Mouse (Mus musculus) liver, embryonic 12.5 days (tissue): ENCODE measurements around the gene 2610507B11Rik. TPM values are rescaled to one million over a fixed set of nuclear protein-coding genes. Genes with fewer than 3 reads are reported as not detected.
A peak's percentile ranks its signal among the peaks of the same experiment; 100 is the strongest.

Source experiments
- ATAC-seq: fragments of 200-750 bp; cut with Nextera tagmentation; 2 replicates; pipeline ENCODE4 v1.8.0; 2017; ENCODE audit warnings: moderate number of reproducible peaks, mild to moderate bottlenecking, moderate library complexity
- H3K27ac ChIP-seq: fragments of 300-500 bp; sonication (generic); 2 replicates; pipeline ENCODE4 v1.5.1; 2016; ENCODE audit warnings: mild to moderate bottlenecking
- H3K27me3 ChIP-seq: fragments of 300-500 bp; sonication (generic); replicated peaks from 2 replicates; pipeline ENCODE4 v1.6.1; 2016; ENCODE audit warnings: mild to moderate bottlenecking, moderate library complexity
- H3K36me3 ChIP-seq: fragments of 300-500 bp; sonication (generic); 2 replicates; pipeline ENCODE4 v1.6.1; 2016; ENCODE audit warnings: mild to moderate bottlenecking, moderate library complexity
- H3K4me1 ChIP-seq: fragments of 300-500 bp; sonication (generic); 2 replicates; pipeline ENCODE4 v1.6.1; 2016
- H3K4me2 ChIP-seq: fragments of 300-500 bp; sonication (generic); 2 replicates; pipeline ENCODE4 v1.6.1; 2016; ENCODE audit warnings: mild to moderate bottlenecking, moderate library complexity
- H3K4me3 ChIP-seq: fragments of 300-500 bp; sonication (generic); 2 replicates; pipeline ENCODE4 v1.5.1; 2016; ENCODE audit warnings: mild to moderate bottlenecking, moderate library complexity
- H3K9ac ChIP-seq: fragments of 300-500 bp; sonication (generic); 2 replicates; pipeline ENCODE4 v1.6.1; 2016; ENCODE audit warnings: mild to moderate bottlenecking, moderate library complexity
- H3K9me3 ChIP-seq: fragments of 300-500 bp; sonication (generic); replicated peaks from 2 replicates; pipeline ENCODE4 v1.6.1; 2016; ENCODE audit warnings: mild to moderate bottlenecking, moderate library complexity
- WGBS: fragments of 180-500 bp; shearing (Covaris S2); methylation state at CpG from one replicate; pipeline ENCODE4 v1.1.7; 2016; ENCODE audit not compliant: insufficient replicate concordance; 5-methylcytosine and 5-hydroxymethylcytosine counted together
- polyA plus RNA-seq: library from polyadenylated mRNA; unstranded; fragments of >200 nt; fragmentation: Nextera tagmentation; extraction: Ambion mirVana; gene quantifications from 2 replicates; pipeline ENCODE4 v1.2.1, GENCODE M21; 2016

The 2610507B11Rik gene
- polyA plus RNA-seq, 1 experiment from 2014 or later: 53.8 TPM

GRCm38 (mm10) chr11:78327215-78327614, 65.7 kb downstream of the 2610507B11Rik start:
- H3K4me2 ChIP-seq: peak overlapping the region; percentile 95; the same call in 1 of the 2 replicates
- peaks cover 28% of the 10 kb centered on the region for H3K4me1 ChIP-seq
- WGBS: 76% methylated on average over 4 of the region's 4 CpGs
- H3K36me3 ChIP-seq: peaks cover 27% of the 10 kb centered on the region
- H3K27me3 ChIP-seq: no peaks in the 10 kb centered on the region; the same call in 1 of the 2 replicates
- no peaks in the 10 kb centered on the region for H3K9me3 ChIP-seq
- no peak for ATAC-seq
- H3K9ac ChIP-seq: no peak overlapping the region
- no peak overlapping the region for H3K27ac ChIP-seq
- H3K4me3 ChIP-seq: no peak overlapping the region; the same call in 1 of the 2 replicates

GRCm38 (mm10) chr11:78327634-78328511, 66.3 kb downstream of the 2610507B11Rik start, which contains the start of gene Pigs:
Gene Pigs, plus strand, starts transcription at chr11:78328415.
- Histone ChIP-seq H3K36me3 (peaks cover 27% of the 10 kb centered on the region), H3K4me2 (peak within 1 kb of the TSS; percentile 95), H3K9ac (peak within 1 kb of the TSS; percentile 90), H3K27ac (peak within 1 kb of the TSS; percentile 72), H3K4me1 (peaks cover 21% of the 10 kb centered on the region), H3K4me3 (peak within 1 kb of the TSS; percentile 82), H3K9me3 (no peaks in the 10 kb centered on the region), H3K27me3 (no peaks in the 10 kb centered on the region; the same call in 1 of the 2 replicates)
- 8% methylated on average over 37 of the region's 37 CpGs for WGBS
- ATAC-seq: peak; percentile 95

GRCm38 (mm10) chr11:78328512-78329056, 67.0 kb downstream of the 2610507B11Rik start:
- no peaks in the 10 kb centered on the region; the same call in 1 of the 2 replicates for H3K27me3 ChIP-seq
- H3K4me1 ChIP-seq: peaks cover 14% of the 10 kb centered on the region
- peak overlapping the region; percentile 90 for H3K9ac ChIP-seq
- peak; percentile 68 for ATAC-seq
- H3K4me3 ChIP-seq: peak overlapping the region; percentile 82
- H3K9me3 ChIP-seq: no peaks in the 10 kb centered on the region
- 0% methylated on average over 40 of the region's 41 CpGs for WGBS
- peak overlapping the region; percentile 95 for H3K4me2 ChIP-seq
- H3K36me3 ChIP-seq: peaks cover 34% of the 10 kb centered on the region
- H3K27ac ChIP-seq: peak overlapping the region; percentile 72

- H3K9me3 ChIP-seq: no peaks in the 10 kb centered on the region
- ATAC-seq: no peak
- peaks cover 11% of the 10 kb centered on the region for H3K4me1 ChIP-seq
- H3K9ac ChIP-seq: no peak overlapping the region
- peaks cover 55% of the 10 kb centered on the region for H3K36me3 ChIP-seq
- H3K27me3 ChIP-seq: no peaks in the 10 kb centered on the region
- WGBS: 94% methylated on average over 12 of the region's 12 CpGs
- H3K4me3 ChIP-seq: no peak overlapping the region
- H3K4me2 ChIP-seq: no peak overlapping the region
- no peak overlapping the region for H3K27ac ChIP-seq
Measured at GRCm38 (mm10) chr11:78332676-78333075, 71.1 kb downstream of the 2610507B11Rik start.

- no peak for ATAC-seq
- Histone ChIP-seq H3K4me1 (peaks cover 8% of the 10 kb centered on the region), H3K4me2 (no peak overlapping the region), H3K9me3 (no peaks in the 10 kb centered on the region), H3K9ac (no peak overlapping the region), H3K27me3 (no peaks in the 10 kb centered on the region), H3K36me3 (peaks cover 68% of the 10 kb centered on the region), H3K27ac (no peak overlapping the region), H3K4me3 (no peak overlapping the region)
- 88% methylated on average over 5 of the region's 5 CpGs for WGBS
Measured at GRCm38 (mm10) chr11:78333992-78334391, 72.4 kb downstream of the 2610507B11Rik start.

- H3K36me3 ChIP-seq: peaks cover 92% of the 10 kb centered on the region
- H3K4me2 ChIP-seq: no peak overlapping the region
- 86% methylated on average over 8 of the region's 8 CpGs for WGBS
Measured at GRCm38 (mm10) chr11:78337040-78337439, 75.5 kb downstream of the 2610507B11Rik start.

More at GRCm38 (mm10) chr11:78337040-78337439, 75.5 kb downstream of the 2610507B11Rik start:
- ATAC-seq: no peak
- Histone ChIP-seq H3K4me3 (no peak overlapping the region), H3K27me3 (no peaks in the 10 kb centered on the region), H3K4me1 (no peaks in the 10 kb centered on the region; the same call in 1 of the 2 replicates), H3K9ac (no peak overlapping the region), H3K9me3 (no peaks in the 10 kb centered on the region), H3K27ac (no peak overlapping the region)

Other genes with a start within 250 kb of the 2610507B11Rik start
- 25.4 and 26.4 TPM in 2 replicates for gene Dhrs13, start 229.5 kb upstream of the 2610507B11Rik start, polyA plus RNA-seq
- 31.7 and 32.0 TPM in 2 replicates for gene Flot2, start 223.8 kb upstream of the 2610507B11Rik start, polyA plus RNA-seq
- 23.2 and 25.5 TPM in 2 replicates for gene Eral1, start 181.4 kb upstream of the 2610507B11Rik start, polyA plus RNA-seq
- gene Fam222b, start 167.1 kb upstream of the 2610507B11Rik start, polyA plus RNA-seq: 6.0 and 6.7 TPM in 2 replicates
- 45.4 and 47.6 TPM in 2 replicates for gene Traf4, start 96.2 kb upstream of the 2610507B11Rik start, polyA plus RNA-seq
- 12.2 and 13.7 TPM in 2 replicates for gene Nek8, start 85.1 kb upstream of the 2610507B11Rik start, polyA plus RNA-seq
- gene Tlcd1, start 85.0 kb upstream of the 2610507B11Rik start, polyA plus RNA-seq: 62.6 and 67.1 TPM in 2 replicates
- gene Rpl23a, start 78.2 kb upstream of the 2610507B11Rik start, polyA plus RNA-seq: 1,112 and 1,156 TPM in 2 replicates
- 20.3 and 24.0 TPM in 2 replicates for gene Rab34, start 73.3 kb upstream of the 2610507B11Rik start, polyA plus RNA-seq
- 0.31 and 0.63 TPM in 2 replicates for gene Proca1, start 68.4 kb upstream of the 2610507B11Rik start, polyA plus RNA-seq
- gene Sdf2, start 16.0 kb upstream of the 2610507B11Rik start, polyA plus RNA-seq: 29.7 and 30.7 TPM in 2 replicates
- gene Supt6, start 15.8 kb upstream of the 2610507B11Rik start, polyA plus RNA-seq: 20.2 and 20.3 TPM in 2 replicates
- gene BC030499, start 29.1 kb downstream of the 2610507B11Rik start, polyA plus RNA-seq: 0.22 and 0.23 TPM in 2 replicates
- 38.6 and 40.0 TPM in 2 replicates for gene Spag5, start 39.8 kb downstream of the 2610507B11Rik start, polyA plus RNA-seq
- gene Aldoc, start 61.2 kb downstream of the 2610507B11Rik start, polyA plus RNA-seq: 4.7 and 5.1 TPM in 2 replicates
- 40.8 and 42.6 TPM in 2 replicates for gene Pigs, start 66.7 kb downstream of the 2610507B11Rik start, polyA plus RNA-seq
- gene Unc119, start 81.7 kb downstream of the 2610507B11Rik start, polyA plus RNA-seq: 46.5 and 50.4 TPM in 2 replicates
- gene Foxn1, start 124.8 kb downstream of the 2610507B11Rik start, polyA plus RNA-seq: not detected in 2 replicates
- gene Slc13a2, start 160.5 kb downstream of the 2610507B11Rik start, polyA plus RNA-seq: 0.05 TPM in 1 of 2 replicates, not detected in the other
- gene Slc46a1, start 203.9 kb downstream of the 2610507B11Rik start, polyA plus RNA-seq: 5.7 and 6.3 TPM in 2 replicates
- 0.25 and 0.38 TPM in 2 replicates for gene Sarm1, start 236.0 kb downstream of the 2610507B11Rik start, polyA plus RNA-seq
- gene Vtn, start 237.3 kb downstream of the 2610507B11Rik start, polyA plus RNA-seq: 206 and 223 TPM in 2 replicates
- gene Sebox, start 241.7 kb downstream of the 2610507B11Rik start, polyA plus RNA-seq: 0.12 TPM in 1 of 2 replicates, not detected in the other